Mouse (Mus musculus) left cerebral cortex, adult 2 months (tissue): ENCODE results near the gene Stk32c. TPM values are rescaled to one million over a fixed set of nuclear protein-coding genes. Genes with fewer than 3 reads are reported as not detected.

Experiments
- DNase-seq, 2 experiments: peaks; one replicate each; pipeline ENCODE4 v3.0.0; 2021 to 2022; ENCODE audit warnings: low spot score in 2 of 2, mixed read lengths in 1 of 2; ENCODE audit errors: extremely low spot score in 1 of 2
- H3K27ac ChIP-seq: fragments of 200-600 bp; 2 replicates; pipeline ENCODE4 v1.8.1; 2022
- H3K4me3 ChIP-seq: fragments of 200-600 bp; 2 replicates; pipeline ENCODE4 v1.8.1; 2022
- CTCF ChIP-seq: fragments of 200-600 bp; IDR thresholded peaks from 2 replicates; pipeline ENCODE4 v1.8.1; 2022; ENCODE audit warnings: antibody characterized with exemption, mild to moderate bottlenecking, moderate library complexity
- intact Hi-C: fragments of 180-260 bp; cut with DNase I; formaldehyde crosslinking; loops from one replicate; pipeline ENCODE4 v1.15.1; 2025
- total RNA-seq, 2 experiments: library from RNA; stranded (reverse); gene quantifications; 2 replicates each; pipeline ENCODE4 v1.2.3; 2021

The Stk32c gene
- total RNA-seq, 2 experiments from 2014 or later = 159 to 167 TPM

DNA sequence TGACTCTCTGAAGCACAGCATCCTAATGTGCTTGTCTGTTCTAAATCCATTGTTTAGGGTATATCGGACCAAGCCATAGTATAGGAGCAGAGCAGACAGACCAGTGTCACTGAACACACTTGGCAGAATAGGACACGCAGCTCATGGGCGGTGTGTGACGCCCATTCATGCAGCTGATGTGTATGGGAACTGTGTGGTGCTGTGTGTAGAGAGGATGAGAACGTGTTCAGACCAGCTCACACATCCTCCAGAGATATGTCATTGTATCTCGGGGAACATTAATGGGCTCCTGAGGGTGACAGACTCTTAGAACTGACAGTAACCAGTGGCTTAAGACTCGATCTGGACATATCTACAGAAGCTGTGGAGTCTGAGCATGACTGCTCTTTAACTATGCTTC is 13.3 kb upstream of the Stk32c start:
- intact Hi-C loops = no loop called here
- Histone ChIP-seq H3K27ac (no peak overlapping the region), H3K4me3 (no peak overlapping the region)
- TF ChIP-seq CTCF = no peak
- DNase-seq = no peak

- no peak for TF ChIP-seq CTCF
- DNase-seq = no peak
- no peak overlapping the region for H3K27ac ChIP-seq
- intact Hi-C loops = no loop called here
- H3K4me3 ChIP-seq = no peak overlapping the region
Measured at GRCm38 (mm10) chr7:139224725-139225124, 11.6 kb upstream of the Stk32c start.

DNA sequence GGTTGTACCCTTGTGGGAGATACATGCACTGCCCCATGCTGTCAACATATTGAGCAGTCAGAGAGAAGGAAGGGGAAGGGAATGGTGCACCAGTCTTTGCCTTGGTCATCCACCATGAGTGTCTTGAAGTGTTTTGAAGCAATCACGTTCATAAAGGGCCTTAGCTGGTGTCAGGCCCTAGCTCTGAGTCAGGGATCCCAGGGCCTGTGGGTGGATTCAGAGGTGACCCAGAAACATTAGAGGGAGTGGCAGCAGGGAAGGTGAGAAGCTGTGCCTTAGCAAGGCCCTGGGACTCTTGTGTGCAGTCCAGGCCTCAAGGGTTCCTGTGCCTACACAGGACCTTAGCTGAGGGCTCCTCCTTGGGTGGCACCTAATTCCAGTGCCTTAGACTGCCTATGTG is 11.0 kb upstream of the Stk32c start:
- H3K4me3 ChIP-seq = no peak overlapping the region
- intact Hi-C loops = no loop called here
- H3K27ac ChIP-seq = no peak overlapping the region
- no peak for DNase-seq
- TF ChIP-seq CTCF = no peak

- no peak for DNase-seq
- H3K27ac ChIP-seq = no peak overlapping the region
- no peak for TF ChIP-seq CTCF
- intact Hi-C loops = no loop called here
- no peak overlapping the region for H3K4me3 ChIP-seq
Measured at GRCm38 (mm10) chr7:139222341-139222740, 9.2 kb upstream of the Stk32c start.

DNA sequence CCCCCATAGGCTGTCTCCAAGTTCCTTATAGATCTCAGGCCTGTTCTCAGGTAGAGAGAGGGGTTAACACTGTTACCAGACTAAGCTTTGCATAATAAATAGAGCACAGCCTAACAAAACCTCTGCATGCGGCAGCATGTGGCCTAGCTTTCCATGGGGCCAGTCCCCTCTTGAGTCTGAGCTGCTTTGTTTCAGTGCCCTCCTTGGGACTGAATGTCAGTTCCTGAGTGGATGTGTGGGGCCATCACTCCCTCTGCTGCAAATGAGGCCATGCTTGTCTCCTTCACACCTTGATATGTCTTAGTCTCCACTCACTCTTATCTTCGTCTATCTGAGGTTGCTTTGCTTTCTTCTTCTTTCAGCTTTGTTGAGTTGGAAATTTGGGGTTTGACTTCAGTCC is 8.7 kb upstream of the Stk32c start:
- Histone ChIP-seq H3K4me3 (no peak overlapping the region), H3K27ac (no peak overlapping the region)
- intact Hi-C loops = no loop called here
- no peak for TF ChIP-seq CTCF
- DNase-seq = no peak

DNA sequence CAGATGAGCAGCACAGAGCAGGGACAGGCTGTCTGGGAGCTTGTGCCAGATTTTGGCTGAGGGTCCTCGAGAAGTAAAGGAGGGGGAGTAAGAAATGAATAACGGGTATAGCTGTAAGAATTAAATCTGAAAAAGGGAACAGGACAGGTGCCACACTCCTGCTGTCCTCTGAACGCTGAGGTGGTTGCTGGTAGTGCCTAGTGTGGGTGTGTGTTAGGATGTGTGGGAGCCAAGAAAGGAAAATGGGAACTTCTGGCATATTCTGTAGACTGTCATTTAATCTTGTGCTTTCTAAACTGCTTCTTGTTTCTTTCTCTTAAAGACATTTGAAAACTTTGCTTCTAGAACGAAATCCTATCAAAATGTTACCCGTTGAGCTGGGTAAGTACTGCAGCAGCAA is 8.0 kb upstream of the Stk32c start:
- no peak for TF ChIP-seq CTCF
- no peak for DNase-seq
- intact Hi-C loops = no loop called here
- Histone ChIP-seq H3K4me3 (no peak overlapping the region), H3K27ac (no peak overlapping the region)

GRCm38 (mm10) chr7:139220303-139220702 is 7.2 kb upstream of the Stk32c start:
- no peak; the same call in 1 of the 2 replicates for TF ChIP-seq CTCF
- H3K27ac ChIP-seq = 0 out of 2 replicates have a peak overlapping the region, but pooled peaks have one; percentile 15
- no peak for DNase-seq
- H3K4me3 ChIP-seq = no peak overlapping the region
- intact Hi-C loops = no loop called here

DNA sequence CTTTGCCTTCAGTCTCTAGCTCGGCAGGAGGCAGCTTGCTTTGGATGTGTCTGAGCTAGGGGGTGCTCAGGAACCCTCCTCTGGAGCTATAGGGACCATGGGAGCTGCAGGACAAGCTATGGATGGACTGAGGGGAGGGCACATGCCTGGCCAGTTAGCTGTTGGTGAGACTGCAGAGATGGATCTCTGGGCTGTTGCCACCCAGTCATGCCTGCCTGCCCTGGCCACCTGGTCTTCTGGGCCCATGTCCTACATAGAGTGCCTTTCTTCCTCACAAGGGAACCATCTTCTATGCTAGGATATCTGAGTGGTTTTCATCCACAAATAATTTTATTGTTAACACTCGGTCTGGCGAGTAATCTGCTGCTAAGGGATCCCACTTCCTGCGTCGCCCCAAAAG is 6.4 kb upstream of the Stk32c start:
- intact Hi-C loops = no loop called here
- no peak for TF ChIP-seq CTCF
- no peak for DNase-seq

DNA sequence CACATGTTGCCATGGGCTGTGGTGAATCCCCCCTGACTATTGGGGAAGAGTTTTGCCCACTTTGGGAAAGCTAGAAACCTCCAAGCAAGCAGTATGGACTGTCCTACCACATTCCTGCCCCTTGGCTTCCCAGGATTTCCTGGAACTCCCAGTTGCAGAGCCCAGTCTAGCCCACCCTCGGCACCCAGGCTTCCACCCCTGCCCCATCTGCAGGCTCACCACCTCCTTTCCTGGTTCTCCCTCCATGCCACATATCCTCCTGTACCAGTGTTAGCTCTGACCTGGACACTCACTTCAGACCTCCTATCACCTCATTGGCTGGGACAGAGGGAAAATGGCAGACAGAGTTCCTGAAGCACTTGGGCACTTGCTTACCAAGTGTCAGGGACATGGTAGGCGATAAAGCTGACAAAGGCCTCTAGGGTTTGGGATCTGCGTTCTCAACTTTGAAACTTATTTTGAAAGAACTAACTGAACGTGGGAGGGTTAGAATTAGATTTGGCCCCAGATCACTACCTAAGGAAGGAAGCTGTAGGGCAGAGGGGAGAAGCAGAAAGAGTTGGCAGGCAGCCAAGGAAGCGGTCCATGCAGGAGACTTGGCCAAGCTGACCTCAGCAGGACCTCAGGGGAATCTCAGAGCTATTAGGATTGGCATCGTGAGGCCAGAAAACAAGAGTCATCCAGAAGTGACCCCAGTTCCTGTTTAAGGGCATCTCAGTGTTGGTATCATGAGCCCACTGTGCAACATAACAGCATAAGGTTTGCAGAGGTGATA is 5.7 kb upstream of the Stk32c start:
- TF ChIP-seq CTCF = no peak
- DNase-seq = no peak
- Histone ChIP-seq H3K4me3 (no peak overlapping the region), H3K27ac (no peak overlapping the region)
- intact Hi-C loops = no loop called here

More for the DNA sequence above, 6.4 kb upstream of the Stk32c start:
- Histone ChIP-seq H3K27ac (no peak overlapping the region), H3K4me3 (no peak overlapping the region)

DNA sequence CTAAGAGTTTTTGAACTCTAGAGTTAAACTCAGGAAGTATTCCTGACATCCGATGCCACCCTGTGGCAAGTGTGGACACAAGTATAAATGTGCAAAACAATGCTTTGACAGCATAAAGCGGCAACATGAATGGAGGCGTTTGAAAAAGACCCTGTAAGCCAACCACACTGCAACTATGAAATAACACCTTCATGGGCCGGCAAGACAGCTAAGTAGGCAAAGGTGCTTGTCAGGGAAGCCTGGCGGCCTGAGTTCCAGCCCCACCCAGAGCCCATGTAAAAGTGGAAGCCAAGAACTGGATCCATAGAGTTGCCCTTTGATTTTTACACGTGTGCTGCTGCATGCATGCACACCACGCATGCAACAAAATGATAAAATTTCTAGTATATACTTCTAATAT is 3.9 kb upstream of the Stk32c start:
- no peak for DNase-seq
- Histone ChIP-seq H3K27ac (no peak overlapping the region), H3K4me3 (no peak overlapping the region)
- TF ChIP-seq CTCF = no peak; the same call in 1 of the 2 replicates
- intact Hi-C loops = no loop called here

- no peak overlapping the region for H3K4me3 ChIP-seq
- intact Hi-C loops = no loop called here
- no peak for TF ChIP-seq CTCF
- no peak overlapping the region for H3K27ac ChIP-seq
- DNase-seq = no peak
Measured at GRCm38 (mm10) chr7:139216464-139216863, 3.4 kb upstream of the Stk32c start.

- Histone ChIP-seq H3K27ac (no peak overlapping the region), H3K4me3 (no peak overlapping the region)
- DNase-seq = no peak
- intact Hi-C loops = no loop called here
- no peak for TF ChIP-seq CTCF
Measured at GRCm38 (mm10) chr7:139215946-139216345, 2.8 kb upstream of the Stk32c start.

- Histone ChIP-seq H3K4me3 (no peak overlapping the region), H3K27ac (no peak overlapping the region)
- no peak for DNase-seq
- intact Hi-C loops = no loop called here
- TF ChIP-seq CTCF = no peak
Measured at GRCm38 (mm10) chr7:139215516-139215915, 2.4 kb upstream of the Stk32c start.
